Mouse (Mus musculus) urinary bladder, adult 2 months (tissue): ENCODE measurements around the gene Prkg1. TPM values are rescaled to one million over a fixed set of nuclear protein-coding genes. Genes with fewer than 3 reads are reported as not detected.

ENCODE experiments used
- DNase-seq: peaks from one replicate; pipeline ENCODE4 v3.0.0; 2022; ENCODE audit warnings: low spot score
- polyA plus RNA-seq: library from polyadenylated mRNA; depleted of rRNA; stranded (reverse); fragments of >200 nt; gene quantifications from 2 replicates; pipeline ENCODE4 v1.2.3, GENCODE M21; 2012

Prkg1 gene
- polyA plus RNA-seq, 1 experiment: 4.1 TPM

GRCm38 (mm10) chr19:31064740-31065139 is 700.1 kb downstream of the Prkg1 start:
- DNase-seq: no peak

GRCm38 (mm10) chr19:31046601-31047000 is 718.2 kb downstream of the Prkg1 start:
- DNase-seq: no peak

GRCm38 (mm10) chr19:31040948-31041847 is 723.6 kb downstream of the Prkg1 start:
- no peak for DNase-seq

GRCm38 (mm10) chr19:31038951-31039350 is 725.9 kb downstream of the Prkg1 start:
- DNase-seq: no peak

GRCm38 (mm10) chr19:31031596-31031995 is 733.2 kb downstream of the Prkg1 start:
- DNase-seq: no peak

GRCm38 (mm10) chr19:31026797-31027196 is 738.0 kb downstream of the Prkg1 start:
- DNase-seq: no peak

- no peak for DNase-seq
Observed at GRCm38 (mm10) chr19:31011528-31012133, 753.2 kb downstream of the Prkg1 start.

GRCm38 (mm10) chr19:30998572-30998971 is 766.3 kb downstream of the Prkg1 start:
- no peak for DNase-seq

GRCm38 (mm10) chr19:30990390-30990789 is 774.4 kb downstream of the Prkg1 start:
- no peak for DNase-seq

- no peak for DNase-seq
Observed at GRCm38 (mm10) chr19:30982436-30982835, 782.4 kb downstream of the Prkg1 start.

GRCm38 (mm10) chr19:30978096-30978495 is 786.7 kb downstream of the Prkg1 start:
- DNase-seq: no peak

GRCm38 (mm10) chr19:30950610-30951009 is 814.2 kb downstream of the Prkg1 start:
- no peak for DNase-seq

- DNase-seq: no peak
Observed at GRCm38 (mm10) chr19:30948202-30948601, 816.6 kb downstream of the Prkg1 start.

- DNase-seq: no peak
Observed at GRCm38 (mm10) chr19:30942369-30942992, 822.4 kb downstream of the Prkg1 start.

- DNase-seq: no peak
Observed at GRCm38 (mm10) chr19:30938058-30938457, 826.8 kb downstream of the Prkg1 start.

GRCm38 (mm10) chr19:30931469-30932192 is 833.2 kb downstream of the Prkg1 start:
- DNase-seq: no peak

- DNase-seq: no peak
Observed at GRCm38 (mm10) chr19:30924032-30924431, 840.8 kb downstream of the Prkg1 start.

GRCm38 (mm10) chr19:30902290-30902689 is 862.5 kb downstream of the Prkg1 start:
- no peak for DNase-seq

GRCm38 (mm10) chr19:30901025-30901424 is 863.8 kb downstream of the Prkg1 start:
- DNase-seq: no peak

GRCm38 (mm10) chr19:30890377-30890776 is 874.5 kb downstream of the Prkg1 start:
- no peak for DNase-seq

GRCm38 (mm10) chr19:30889851-30890250 is 875.0 kb downstream of the Prkg1 start:
- no peak for DNase-seq

- no peak for DNase-seq
Observed at GRCm38 (mm10) chr19:30861441-30861840, 903.4 kb downstream of the Prkg1 start.
